ENCODE assay signal across 9 mouse cellular contexts in the genomic region with DNA sequence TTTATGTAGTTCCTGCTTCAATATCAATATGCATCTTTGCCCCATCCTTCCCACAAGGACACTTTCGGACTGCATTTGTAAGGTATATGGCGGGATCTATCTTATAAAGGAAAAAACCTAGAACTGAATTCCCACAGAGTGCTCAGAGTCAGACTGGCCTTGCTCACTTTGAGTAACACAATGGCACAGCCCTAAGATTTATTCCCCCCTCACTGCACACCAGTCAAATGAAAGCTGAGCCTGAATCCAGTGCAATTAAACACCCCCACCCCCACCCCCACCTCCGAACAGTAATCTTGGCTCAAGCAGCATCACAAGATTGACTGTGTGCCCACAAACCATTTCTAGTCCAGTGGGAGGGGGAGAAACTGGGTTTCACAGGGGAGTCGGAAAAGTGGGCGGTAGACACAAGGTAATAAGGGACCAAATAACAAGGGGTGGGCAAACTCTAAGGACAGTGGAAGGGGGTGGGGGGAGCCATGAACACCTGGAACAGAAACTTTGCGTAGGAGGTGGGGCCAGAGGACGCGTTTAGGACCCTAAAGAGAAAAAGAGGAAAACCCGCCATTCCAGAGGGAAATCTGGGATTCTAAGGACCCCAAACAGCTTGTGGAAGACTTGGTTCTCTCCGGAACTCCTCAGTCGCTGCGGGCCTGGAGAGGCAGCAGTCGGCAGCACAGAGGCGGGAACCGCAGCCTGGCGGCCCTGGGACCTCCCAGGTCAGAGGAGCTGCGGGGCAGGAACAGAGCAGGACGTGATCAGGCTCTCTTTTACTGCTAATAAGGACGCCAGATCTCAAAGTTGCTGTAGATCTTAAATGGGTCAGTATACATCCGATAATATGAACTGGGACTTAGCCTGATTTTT. TPM values are rescaled to one million over a fixed set of nuclear protein-coding genes. Genes with fewer than 3 reads are reported as not detected.
DNase-seq lines count a peak whose midpoint lies in the region; ATAC-seq and TF ChIP-seq lines count a peak whose summit lies in the region.
"Had no signal": no experiment of that assay in that cellular context is flagged by ENCODE, and none has a peak within 500 bp of the region (broad histone marks: within the 10 kb centered on the region; RNA-seq: fewer than 3 reads in every experiment).

No protein-coding gene starts in this region.

- peak overlapping the region; percentile 7 for H3K4me3 ChIP-seq in lung, adult 2 months (replicated peaks; ENCODE audit: extremely low read depth, low read depth, low read length)
- peak overlapping the region; percentile 32 for H3K4me3 ChIP-seq in embryonic facial prominence, embryonic 15.5 days (replicated peaks)
- peak overlapping the region; percentile 30 for H3K4me3 ChIP-seq in intestine, embryonic 15.5 days (replicated peaks)
- H3K4me3 ChIP-seq in liver, postnatal 0 days (ENCODE audit: low read depth, low read length): peak overlapping the region; percentile 40
- H3K4me3 ChIP-seq in stomach, embryonic 15.5 days (replicated peaks): peak overlapping the region; percentile 35

- no peak for TF ChIP-seq POLR2A in lung, adult 2 months (IDR thresholded peaks at IDR 0.05; ENCODE audit: borderline replicate concordance, extremely low read depth, low read depth, low read length)

- TF ChIP-seq EP300 in liver, postnatal 0 days (IDR thresholded peaks at IDR 0.05; ENCODE audit: low read depth): no peak

- peak overlapping the region; percentile 53 for H3K4me2 ChIP-seq in embryonic facial prominence, embryonic 15.5 days (replicated peaks)
- H3K4me2 ChIP-seq in intestine, embryonic 15.5 days (replicated peaks): peak overlapping the region; percentile 67
- peak overlapping the region; percentile 68 for H3K4me2 ChIP-seq in liver, postnatal 0 days (ENCODE audit: low read depth, low read length)
- H3K4me2 ChIP-seq in stomach, embryonic 15.5 days: peak overlapping the region; percentile 56

- H3K27ac ChIP-seq in embryonic facial prominence, embryonic 15.5 days (replicated peaks): no peak overlapping the region
- no peak overlapping the region for H3K27ac ChIP-seq in intestine, embryonic 15.5 days
- no peak overlapping the region for H3K27ac ChIP-seq in liver, postnatal 0 days (ENCODE audit: low read depth)
- no peak overlapping the region for H3K27ac ChIP-seq in stomach, embryonic 15.5 days

- WGBS in lung, adult 2 months: 12% methylated on average over 20 of the region's 20 CpGs
- 10% methylated on average over 20 of the region's 20 CpGs for WGBS in embryonic facial prominence, embryonic 15.5 days
- WGBS in intestine, embryonic 15.5 days: 13% methylated on average over 20 of the region's 20 CpGs
- whole genome bisulfite sequencing in liver, postnatal 0 days (ENCODE audit: insufficient replicate concordance): 13% methylated on average over 20 of the region's 20 CpGs
- WGBS in stomach, embryonic 15.5 days: 11% methylated on average over 20 of the region's 20 CpGs

- no peaks in the 10 kb centered on the region for H3K9me3 ChIP-seq in embryonic facial prominence, embryonic 15.5 days (replicated peaks)
- H3K9me3 ChIP-seq in intestine, embryonic 15.5 days: no peaks in the 10 kb centered on the region
- H3K9me3 ChIP-seq in liver, postnatal 0 days (ENCODE audit: low read length): no peaks in the 10 kb centered on the region
- no peaks in the 10 kb centered on the region for H3K9me3 ChIP-seq in stomach, embryonic 15.5 days

- no peaks in the 10 kb centered on the region for H3K36me3 ChIP-seq in embryonic facial prominence, embryonic 15.5 days
- no peaks in the 10 kb centered on the region for H3K36me3 ChIP-seq in intestine, embryonic 15.5 days
- no peaks in the 10 kb centered on the region for H3K36me3 ChIP-seq in liver, postnatal 0 days (replicated peaks; ENCODE audit: insufficient read depth, low read length)
- no peaks in the 10 kb centered on the region for H3K36me3 ChIP-seq in stomach, embryonic 15.5 days

- H3K4me1 ChIP-seq in lung, adult 2 months (ENCODE audit: control insufficient read depth, insufficient read depth, low read length): peaks cover 3% of the 10 kb centered on the region; the same call in 1 of the 2 replicates
- H3K4me1 ChIP-seq in embryonic facial prominence, embryonic 15.5 days: peaks cover 4% of the 10 kb centered on the region; the same call in 1 of the 2 replicates
- H3K4me1 ChIP-seq in intestine, embryonic 15.5 days (replicated peaks): no peaks in the 10 kb centered on the region
- no peaks in the 10 kb centered on the region for H3K4me1 ChIP-seq in liver, postnatal 0 days (ENCODE audit: insufficient read depth)
- H3K4me1 ChIP-seq in stomach, embryonic 15.5 days: no peaks in the 10 kb centered on the region

- no peak for DNase-seq in lung, adult 2 months
- no peak for DNase-seq in lung, postnatal 25 days (ENCODE audit: low spot score)
- DNase-seq in liver, postnatal 0 days: peak; percentile 17
- no peak for DNase-seq in adipocyte (ENCODE audit: low spot score)
- no peak for DNase-seq in yolk sac, embryonic 10.5 days (ENCODE audit: low spot score)

- ATAC-seq in embryonic facial prominence, embryonic 15.5 days (ENCODE audit: insufficient number of reproducible peaks, low FRiP score, low TSS enrichment, low read depth): no peak
- ATAC-seq in intestine, embryonic 15.5 days: peak; percentile 73
- no peak for ATAC-seq in liver, postnatal 0 days
- ATAC-seq in stomach, embryonic 15.5 days (ENCODE audit: insufficient read depth, low FRiP score, low read depth): 0 out of 2 replicates have a peak, but pooled peaks have one; percentile 35
- ATAC-seq: Patski had no signal

- 0 out of 2 replicates have a peak, but pooled peaks cover 10% of the 10 kb centered on the region for H3K27me3 ChIP-seq in embryonic facial prominence, embryonic 15.5 days
- H3K27me3 ChIP-seq in intestine, embryonic 15.5 days (replicated peaks): no peaks in the 10 kb centered on the region
- H3K27me3 ChIP-seq in liver, postnatal 0 days (ENCODE audit: insufficient read depth, low read length): no peaks in the 10 kb centered on the region
- H3K27me3 ChIP-seq in stomach, embryonic 15.5 days (replicated peaks): no peaks in the 10 kb centered on the region
- H3K27me3 ChIP-seq: Patski had no signal

- no peak overlapping the region for H3K9ac ChIP-seq in embryonic facial prominence, embryonic 15.5 days
- H3K9ac ChIP-seq in intestine, embryonic 15.5 days: peak overlapping the region; percentile 41
- H3K9ac ChIP-seq in liver, postnatal 0 days (replicated peaks): peak overlapping the region; percentile 41
- no peak overlapping the region for H3K9ac ChIP-seq in stomach, embryonic 15.5 days

- no peak for TF ChIP-seq CTCF in lung, adult 2 months (IDR thresholded peaks at IDR 0.05; ENCODE audit: insufficient read depth, low read length)
- TF ChIP-seq CTCF in liver, postnatal 0 days (IDR thresholded peaks at IDR 0.05; ENCODE audit: low read depth): no peak

RNA-seq across cellular contexts. Expression of a gene that starts 23.0 kb away (rescaled TPM):
- 1.4 and 2.5 TPM in 2 replicates for polyA plus RNA-seq in lung, adult 2 months (2012; rRNA removed)
- polyA plus RNA-seq in embryonic facial prominence, embryonic 15.5 days (2015; fragmentation: Nextera tagmentation; extraction: Ambion mirVana): 6.1 and 6.5 TPM in 2 replicates
- 4.3 and 4.6 TPM in 2 replicates for polyA plus RNA-seq in intestine, embryonic 15.5 days (2015; fragmentation: Nextera tagmentation; extraction: Ambion mirVana)
- polyA plus RNA-seq in liver, postnatal 0 days (2015; fragmentation: Nextera tagmentation; extraction: Ambion mirVana): 1.4 and 1.6 TPM in 2 replicates
- 5.9 and 6.1 TPM in 2 replicates for polyA plus RNA-seq in stomach, embryonic 15.5 days (2015; fragmentation: Nextera tagmentation; extraction: Ambion mirVana)

RNA-seq across cellular contexts. Expression of a gene that starts 46.0 kb away (rescaled TPM):
- polyA plus RNA-seq in lung, adult 2 months (2012; rRNA removed): 0.69 and 1.4 TPM in 2 replicates
- polyA plus RNA-seq in embryonic facial prominence, embryonic 15.5 days (2015; fragmentation: Nextera tagmentation; extraction: Ambion mirVana): 10.4 and 10.7 TPM in 2 replicates
- polyA plus RNA-seq in intestine, embryonic 15.5 days (2015; fragmentation: Nextera tagmentation; extraction: Ambion mirVana): 7.7 and 8.6 TPM in 2 replicates
- 1.3 and 1.9 TPM in 2 replicates for polyA plus RNA-seq in liver, postnatal 0 days (2015; fragmentation: Nextera tagmentation; extraction: Ambion mirVana)
- 10.1 and 10.9 TPM in 2 replicates for polyA plus RNA-seq in stomach, embryonic 15.5 days (2015; fragmentation: Nextera tagmentation; extraction: Ambion mirVana)

Comparison
In these comparisons a context has a peak if more than half of its experiments do, and no peak if none do; other contexts are left out.
1. ATAC-seq: peak in intestine, embryonic 15.5 days (single experiment) and stomach, embryonic 15.5 days (single experiment); none in embryonic facial prominence, embryonic 15.5 days (single experiment) and liver, postnatal 0 days (single experiment).
2. H3K9ac ChIP-seq: peak in intestine, embryonic 15.5 days (single experiment) and liver, postnatal 0 days (single experiment); none in embryonic facial prominence, embryonic 15.5 days (single experiment) and stomach, embryonic 15.5 days (single experiment).
3. Peak in every context shown above with its lines, with median percentiles within 50 percentile points of each other: H3K4me3 ChIP-seq and H3K4me2 ChIP-seq.